In genomic region chr17:83001567-83001966, GRCm38 (mm10) we compare ENCODE assay signal across 9 mouse cellular contexts.
DNase-seq lines count a peak whose midpoint lies in the region; ATAC-seq and TF ChIP-seq lines count a peak whose summit lies in the region.
"Had no signal": no experiment of that assay in that cellular context is flagged by ENCODE, and none has a peak within 500 bp of the region (broad histone marks: within the 10 kb centered on the region; RNA-seq: fewer than 3 reads in every experiment).

No protein-coding gene starts in this region.

- TF ChIP-seq CTCF in lung, postnatal 0 days (IDR thresholded peaks at IDR 0.05), result peak; percentile 72

- WGBS in lung, postnatal 0 days, result 1% methylated on average over 2 of the region's 2 CpGs

- no peak overlapping the region for H3K4me2 ChIP-seq in lung, postnatal 0 days (replicated peaks; ENCODE audit: low read depth, low read length)
- H3K4me2 ChIP-seq: embryonic facial prominence, embryonic 15.5 days had no signal

- H3K36me3 ChIP-seq in lung, postnatal 0 days (ENCODE audit: insufficient read depth, low read length), result no peaks in the 10 kb centered on the region
- no peaks in the 10 kb centered on the region for H3K36me3 ChIP-seq in splenic B cell, adult 2 months (ENCODE audit: control insufficient read depth, insufficient read depth, low read length, poor library complexity, severe bottlenecking)
- H3K36me3 ChIP-seq: embryonic facial prominence, embryonic 15.5 days had no signal

- H3K27me3 ChIP-seq in lung, postnatal 0 days (replicated peaks; ENCODE audit: insufficient read depth, low read length), result no peaks in the 10 kb centered on the region
- no peaks in the 10 kb centered on the region for H3K27me3 ChIP-seq in splenic B cell, adult 2 months (ENCODE audit: control insufficient read depth, insufficient read depth, low read length, poor library complexity, severe bottlenecking)
- H3K27me3 ChIP-seq: embryonic facial prominence, embryonic 15.5 days had no signal

- ATAC-seq in lung, postnatal 0 days, result no peak

- TF ChIP-seq EP300 in lung, postnatal 0 days (IDR thresholded peaks at IDR 0.05), result no peak

- H3K4me1 ChIP-seq in lung, postnatal 0 days (ENCODE audit: insufficient read depth, low read depth, low read length), result no peaks in the 10 kb centered on the region
- H3K4me1 ChIP-seq: embryonic facial prominence, embryonic 15.5 days had no signal

- no peak overlapping the region for H3K9ac ChIP-seq in lung, postnatal 0 days (replicated peaks; ENCODE audit: low read depth)
- H3K9ac ChIP-seq: embryonic facial prominence, embryonic 15.5 days had no signal

- H3K27ac ChIP-seq in lung, postnatal 0 days (ENCODE audit: low read length), result no peak overlapping the region
- H3K27ac ChIP-seq: embryonic facial prominence, embryonic 15.5 days; macrophage had no signal

- H3K4me3 ChIP-seq in lung, postnatal 0 days (ENCODE audit: low read depth, low read length), result no peak overlapping the region
- H3K4me3 ChIP-seq: embryonic facial prominence, embryonic 15.5 days had no signal

- peak; percentile 75 for DNase-seq in lung, postnatal 0 days (ENCODE audit: low spot score)
- DNase-seq in lung, adult 18-20 months, result no peak
- peak; percentile 5 for DNase-seq in c-Kit-positive CD71-positive TER-119-positive erythroid progenitor cells, embryonic 14.5 days (ENCODE audit: low spot score)
- DNase-seq in induced T-regulatory cell, adult 2 months (ENCODE audit: low read depth), result peak; percentile 49
- DNase-seq in splenic B cell, adult 2 months (ENCODE audit: low read depth, low spot score), result peak; percentile 42
- DNase-seq in thymus, postnatal 4 days, result no peak
- DNase-seq in spleen, postnatal 36 days (ENCODE audit: low spot score in 2 of 2), result no peak

- no peaks in the 10 kb centered on the region for H3K9me3 ChIP-seq in lung, postnatal 0 days (ENCODE audit: low read length)
- H3K9me3 ChIP-seq: embryonic facial prominence, embryonic 15.5 days had no signal

Comparison
In these comparisons a context has a peak if more than half of its experiments do, and no peak if none do; other contexts are left out.
1. DNase-seq: peak in lung, postnatal 0 days (single experiment), c-Kit-positive CD71-positive TER-119-positive erythroid progenitor cells, embryonic 14.5 days (single experiment), induced T-regulatory cell, adult 2 months (single experiment) and splenic B cell, adult 2 months (single experiment); none in lung, adult 18-20 months (0 of 2), thymus, postnatal 4 days (single experiment) and spleen, postnatal 36 days (0 of 2).